Mouse (Mus musculus): Measurements from ENCODE around the gene Rflna.

DNA sequence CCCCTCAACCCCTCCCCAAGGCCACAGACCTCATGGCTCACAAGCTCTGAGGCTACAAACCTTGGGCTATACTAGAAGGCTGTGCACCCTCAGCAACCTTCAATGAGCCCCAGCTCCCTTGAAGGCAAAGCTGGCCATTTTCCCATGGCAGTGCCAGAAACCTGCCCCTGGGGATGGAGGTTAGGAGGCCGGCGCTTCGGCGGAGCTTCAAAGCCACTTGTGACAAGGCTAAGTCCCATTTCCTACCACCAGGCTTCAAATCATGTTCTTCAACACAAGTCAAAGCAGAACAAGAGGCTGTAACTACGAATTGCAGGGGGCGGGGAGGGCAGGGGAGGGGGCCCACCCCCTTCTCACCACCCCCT, 53.3 kb downstream of the Rflna start:
- TF ChIP-seq CTCF (IDR thresholded peaks at IDR 0.05 in 2 of 3, conservative IDR thresholded peaks at IDR 0.05 in 1 of 3; ENCODE audit: control insufficient read depth in 1 of 3, insufficient read depth in 1 of 3, low read depth in 2 of 3, low read length in 3 of 3, poor library complexity in 1 of 3, severe bottlenecking in 1 of 3) (no peak), EP300 (IDR thresholded peaks at IDR 0.05; ENCODE audit: low read depth in 1 of 2, low read length in 2 of 2) (no peak), HCFC1 (IDR thresholded peaks at IDR 0.05; ENCODE audit: low read depth, low read length) (no peak), CHD1 (IDR thresholded peaks at IDR 0.05; ENCODE audit: low read depth, low read length) (no peak), MAFK (IDR thresholded peaks at IDR 0.05; ENCODE audit: borderline replicate concordance, low read depth, low read length) (no peak), POLR2A (IDR thresholded peaks at IDR 0.05; ENCODE audit: control insufficient read depth in 1 of 2, insufficient read depth in 1 of 2, low read depth in 1 of 2, low read length in 2 of 2, poor library complexity in 1 of 2) (no peak), BHLHE40 (IDR thresholded peaks at IDR 0.05; ENCODE audit: borderline replicate concordance, low read depth, low read length) (no peak)

All from MEL (cell line).